ENCODE assay signal across 9 mouse cellular contexts in genomic region chr12:51827958-51828650, GRCm38 (mm10). TPM values are rescaled to one million over a fixed set of nuclear protein-coding genes. Genes with fewer than 3 reads are reported as not detected.
DNase-seq lines count a peak whose midpoint lies in the region; ATAC-seq and TF ChIP-seq lines count a peak whose summit lies in the region.
"Had no signal": no experiment of that assay in that cellular context is flagged by ENCODE, and none has a peak within 500 bp of the region (broad histone marks: within the 10 kb centered on the region; RNA-seq: fewer than 3 reads in every experiment).

No protein-coding gene starts in this region.

- 35% methylated on average over 6 of the region's 6 CpGs for WGBS in embryonic facial prominence, embryonic 10.5 days
- 31% methylated on average over 6 of the region's 6 CpGs for WGBS in hindbrain, postnatal 0 days
- WGBS in midbrain, postnatal 0 days, result 35% methylated on average over 6 of the region's 6 CpGs

- no peak for TF ChIP-seq CTCF in layer of hippocampus, adult 2 months (conservative IDR thresholded peaks at IDR 0.05)
- no peak for TF ChIP-seq CTCF in hindbrain, postnatal 0 days (IDR thresholded peaks at IDR 0.05; ENCODE audit: low read depth)
- no peak for TF ChIP-seq CTCF in midbrain, postnatal 0 days (IDR thresholded peaks at IDR 0.05)

- H3K4me3 ChIP-seq in layer of hippocampus, adult 2 months, result peak overlapping the region; percentile 98
- H3K4me3 ChIP-seq in embryonic facial prominence, embryonic 10.5 days, result peak overlapping the region; percentile 98
- peak overlapping the region; percentile 97 for H3K4me3 ChIP-seq in hindbrain, postnatal 0 days (ENCODE audit: low read length)
- peak overlapping the region; percentile 69 for H3K4me3 ChIP-seq in midbrain, postnatal 0 days (ENCODE audit: low read depth, low read length)

- H3K36me3 ChIP-seq in embryonic facial prominence, embryonic 10.5 days (replicated peaks), result peaks cover 34% of the 10 kb centered on the region
- 0 out of 2 replicates have a peak, but pooled peaks cover 4% of the 10 kb centered on the region for H3K36me3 ChIP-seq in hindbrain, postnatal 0 days (ENCODE audit: insufficient read depth, low read length)
- no peaks in the 10 kb centered on the region for H3K36me3 ChIP-seq in midbrain, postnatal 0 days (ENCODE audit: insufficient read depth, low read length)

- DNase-seq in layer of hippocampus, adult 2 months (ENCODE audit: low spot score in 2 of 2), result no peak
- no peak for DNase-seq in layer of hippocampus, adult 11-12 months (ENCODE audit: low spot score)
- no peak for DNase-seq in embryonic facial prominence, embryonic 10.5 days (ENCODE audit: low spot score)
- no peak for DNase-seq in hindbrain, postnatal 0 days (ENCODE audit: low spot score)
- no peak for DNase-seq in midbrain, postnatal 0 days (ENCODE audit: low spot score)
- DNase-seq in adrenal gland, postnatal 14 days, result no peak
- DNase-seq in layer of hippocampus, adult 9-10 months (ENCODE audit: low spot score), result no peak
- no peak for DNase-seq in adipocyte (ENCODE audit: low spot score)
- DNase-seq: layer of hippocampus, adult 9-11 months had no signal

- peaks cover 13% of the 10 kb centered on the region for H3K27me3 ChIP-seq in embryonic facial prominence, embryonic 10.5 days (replicated peaks; ENCODE audit: low read depth, poor library complexity, severe bottlenecking)
- no peaks in the 10 kb centered on the region for H3K27me3 ChIP-seq in hindbrain, postnatal 0 days (ENCODE audit: insufficient read depth, low read length)
- H3K27me3 ChIP-seq in midbrain, postnatal 0 days (ENCODE audit: insufficient read depth, low read length), result no peaks in the 10 kb centered on the region

- peaks cover 22% of the 10 kb centered on the region for H3K4me1 ChIP-seq in embryonic facial prominence, embryonic 10.5 days
- peaks cover 6% of the 10 kb centered on the region for H3K4me1 ChIP-seq in hindbrain, postnatal 0 days (ENCODE audit: insufficient read depth, low read length)
- H3K4me1 ChIP-seq in midbrain, postnatal 0 days (ENCODE audit: insufficient read depth, low read length), result peaks cover 6% of the 10 kb centered on the region; the same call in 1 of the 2 replicates

- H3K9ac ChIP-seq in hindbrain, postnatal 0 days (replicated peaks; ENCODE audit: low read length), result peak overlapping the region; percentile 99
- peak overlapping the region; percentile 75 for H3K9ac ChIP-seq in midbrain, postnatal 0 days (replicated peaks; ENCODE audit: low read length, poor library complexity, severe bottlenecking)

- peak overlapping the region; percentile 98 for H3K27ac ChIP-seq in layer of hippocampus, adult 2 months
- H3K27ac ChIP-seq in embryonic facial prominence, embryonic 10.5 days (replicated peaks), result peak overlapping the region; percentile 99
- peak overlapping the region; percentile 99 for H3K27ac ChIP-seq in hindbrain, postnatal 0 days
- H3K27ac ChIP-seq in midbrain, postnatal 0 days (ENCODE audit: low read depth, low read length), result peak overlapping the region; percentile 96

- no peak for ATAC-seq in hindbrain, postnatal 0 days
- ATAC-seq in midbrain, postnatal 0 days (ENCODE audit: low FRiP score), result no peak

- H3K9me3 ChIP-seq in embryonic facial prominence, embryonic 10.5 days, result no peaks in the 10 kb centered on the region
- no peaks in the 10 kb centered on the region for H3K9me3 ChIP-seq in hindbrain, postnatal 0 days (ENCODE audit: low read length)
- H3K9me3 ChIP-seq in midbrain, postnatal 0 days (ENCODE audit: low read length), result no peaks in the 10 kb centered on the region

- H3K4me2 ChIP-seq in hindbrain, postnatal 0 days (ENCODE audit: low read depth, low read length), result peak overlapping the region; percentile 67
- peak overlapping the region; percentile 58 for H3K4me2 ChIP-seq in midbrain, postnatal 0 days (ENCODE audit: low read depth, low read length, poor library complexity, severe bottlenecking)

RNA-seq across cellular contexts. Expression of gene Hectd1, which starts 1.2 kb away (rescaled TPM):
- 10 to 100 TPM; 84.2 to 84.3 TPM for total RNA-seq in layer of hippocampus, adult 2 months (2021)
- polyA plus RNA-seq in embryonic facial prominence, embryonic 10.5 days (2016; fragmentation: Nextera tagmentation; extraction: Ambion mirVana), result 34.1 and 35.1 TPM in 2 replicates
- 67.1 and 68.5 TPM in 2 replicates for total RNA-seq in hindbrain, postnatal 0 days (2014; rRNA removed)
- 28.0 and 28.4 TPM in 2 replicates for polyA plus RNA-seq in hindbrain, postnatal 0 days (2015; fragmentation: Nextera tagmentation; extraction: Ambion mirVana)
- 75.7 and 91.7 TPM in 2 replicates for total RNA-seq in midbrain, postnatal 0 days (2014; rRNA removed)
- polyA plus RNA-seq in midbrain, postnatal 0 days (2015; fragmentation: Nextera tagmentation; extraction: Ambion mirVana), result 24.9 and 29.5 TPM in 2 replicates
- 92.9 and 94.0 TPM in 2 replicates for total RNA-seq in adrenal gland, postnatal 14 days (2021)
